Mouse (Mus musculus) R1 (cell line): Measurements from ENCODE around the gene Tsga10ip.

ENCODE experiments used
- DNase-seq: peaks from one replicate; pipeline ENCODE4 v3.0.0-alpha.2; 2018; ENCODE audit warnings: low read depth, low spot score

Tsga10ip gene

DNA sequence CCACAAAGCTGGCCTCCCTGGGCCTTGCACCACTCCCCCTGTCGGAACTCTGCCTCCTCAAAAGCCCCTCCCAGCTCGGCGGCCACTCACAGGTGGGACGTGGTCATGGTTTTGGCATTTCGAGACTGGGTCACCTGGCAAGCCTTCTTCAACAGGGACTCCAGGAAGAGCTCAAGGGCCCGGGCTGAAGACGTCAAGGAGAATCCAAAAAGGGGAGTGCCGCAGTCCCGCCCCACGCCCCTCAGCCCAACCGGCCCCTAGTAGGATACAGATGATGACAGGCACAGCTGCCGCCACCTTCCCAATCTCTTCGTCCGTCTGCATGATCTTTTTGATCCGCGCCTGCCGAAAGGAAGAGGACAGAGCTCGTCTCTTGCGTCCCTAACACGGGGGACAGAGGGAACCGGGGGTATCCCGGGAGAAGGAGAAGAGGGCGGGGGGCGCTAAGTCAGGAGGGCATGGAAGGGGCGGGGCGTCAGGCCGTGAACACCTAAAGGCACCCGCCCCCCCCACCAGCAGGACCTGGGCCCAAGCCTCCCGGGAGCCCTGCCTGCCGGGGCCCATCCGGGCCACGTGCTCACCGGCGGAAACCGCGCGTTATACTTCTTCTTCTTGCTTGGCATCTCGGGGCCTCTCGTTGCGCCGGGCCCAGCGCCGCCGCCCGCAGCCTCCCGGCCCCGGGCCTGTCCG lies 21.9 kb upstream of the Tsga10ip start:
- peak; percentile 80 for DNase-seq

DNA sequence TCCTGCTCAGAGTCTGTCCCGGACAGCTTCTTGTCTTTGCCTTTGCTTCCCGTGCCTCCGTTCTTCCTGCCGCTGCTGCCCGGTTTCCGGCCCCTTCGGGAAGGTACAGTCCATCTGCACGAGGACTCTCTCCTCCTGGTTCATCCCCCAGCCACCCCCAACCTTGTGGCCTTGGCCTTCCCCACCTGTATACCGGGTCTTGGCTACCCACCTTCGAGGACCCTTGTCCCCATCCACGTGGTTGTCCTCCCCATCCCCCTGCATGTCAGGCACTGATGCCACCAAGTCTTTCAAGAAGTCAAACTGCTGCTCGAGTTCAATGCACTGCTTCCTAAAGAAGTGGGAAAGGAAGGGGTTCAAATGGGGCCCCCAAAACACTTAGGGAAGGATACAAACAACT lies 21.2 kb upstream of the Tsga10ip start:
- no peak for DNase-seq

DNA sequence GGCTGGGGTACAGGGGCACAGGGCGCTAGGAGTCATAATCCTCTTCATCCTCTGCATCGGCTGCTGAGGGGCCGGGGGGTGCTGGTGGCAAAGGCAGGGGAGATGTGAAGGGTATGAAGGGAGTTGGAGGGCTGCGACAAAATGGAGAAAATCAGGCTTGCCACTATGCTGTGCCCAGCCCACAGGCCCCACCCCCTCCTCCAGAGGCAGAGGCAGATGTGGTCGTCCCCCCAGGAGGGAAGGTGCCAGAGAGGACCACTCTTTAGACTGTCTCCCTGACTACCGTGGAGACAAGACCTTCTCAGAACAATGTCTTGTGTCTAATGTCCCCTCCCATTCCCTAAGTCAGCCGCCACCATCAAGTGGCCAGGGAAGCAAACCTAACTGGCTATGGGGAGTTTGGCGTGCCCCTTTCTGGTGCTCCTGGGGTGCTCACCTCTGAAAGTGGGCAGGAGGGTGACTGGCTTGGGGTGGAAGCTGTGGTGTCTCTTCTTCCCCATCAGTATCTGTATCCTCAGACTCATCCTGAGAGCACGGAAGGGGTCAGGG lies 20.6 kb upstream of the Tsga10ip start:
- no peak for DNase-seq

DNA sequence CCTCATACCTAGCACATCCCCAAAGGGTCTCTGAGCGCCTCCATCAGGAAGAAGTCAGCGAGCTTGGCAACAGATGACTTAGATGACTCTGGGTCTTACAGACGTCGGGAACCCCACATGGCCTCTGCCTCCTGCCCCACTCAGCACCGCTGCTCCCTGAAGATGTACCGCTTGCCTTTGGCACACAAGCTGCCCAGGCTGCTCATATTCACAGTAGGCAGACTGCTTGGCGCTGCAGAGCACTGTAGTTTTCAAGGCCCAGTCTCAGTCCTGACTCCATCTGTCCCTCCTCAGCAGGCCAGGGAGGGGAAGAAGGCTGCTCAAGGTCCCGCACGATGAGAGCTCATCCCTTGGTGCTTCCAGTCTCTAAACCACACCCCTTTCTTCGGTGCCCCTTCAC lies 19.9 kb upstream of the Tsga10ip start:
- no peak for DNase-seq

DNA sequence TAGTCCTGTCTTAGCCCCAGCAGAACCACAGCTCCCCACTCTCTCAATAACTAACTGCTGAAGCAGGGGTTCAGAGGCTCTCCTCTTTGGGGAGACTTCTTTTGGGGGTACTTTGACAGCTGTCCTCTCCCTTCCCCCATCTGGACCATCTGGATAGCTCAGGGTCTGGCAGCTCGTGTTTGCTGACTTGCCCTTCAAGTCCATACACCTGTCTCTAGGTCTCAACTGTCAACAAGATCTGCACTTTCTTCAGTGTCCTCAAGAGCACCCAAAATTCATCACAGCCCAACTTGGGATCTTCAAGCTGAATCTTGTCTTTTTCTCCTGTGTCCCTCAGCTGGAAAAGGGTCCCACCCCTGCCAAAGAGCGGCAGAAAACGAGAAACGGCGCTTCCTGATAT lies 19.5 kb upstream of the Tsga10ip start:
- no peak for DNase-seq

DNA sequence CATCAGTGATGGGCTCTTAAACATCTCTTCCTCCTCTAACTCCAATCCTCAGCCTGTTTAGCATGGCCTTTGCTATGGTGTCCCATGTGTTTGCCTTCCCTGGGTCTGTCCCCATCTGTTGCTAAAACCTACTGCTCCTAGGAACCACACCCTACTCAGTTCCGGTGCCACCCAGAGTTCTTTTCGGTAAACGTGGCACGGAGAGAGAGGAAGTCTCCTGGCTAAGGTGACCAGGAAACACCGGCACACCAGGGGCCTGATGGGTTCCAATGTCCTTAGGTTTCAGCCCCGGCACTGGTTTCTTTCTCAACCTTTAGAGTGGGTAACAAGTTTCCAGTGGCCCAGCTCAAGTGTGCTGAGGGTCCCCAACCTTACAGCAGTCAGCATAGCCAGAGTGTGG lies 18.3 kb upstream of the Tsga10ip start:
- no peak for DNase-seq

DNA sequence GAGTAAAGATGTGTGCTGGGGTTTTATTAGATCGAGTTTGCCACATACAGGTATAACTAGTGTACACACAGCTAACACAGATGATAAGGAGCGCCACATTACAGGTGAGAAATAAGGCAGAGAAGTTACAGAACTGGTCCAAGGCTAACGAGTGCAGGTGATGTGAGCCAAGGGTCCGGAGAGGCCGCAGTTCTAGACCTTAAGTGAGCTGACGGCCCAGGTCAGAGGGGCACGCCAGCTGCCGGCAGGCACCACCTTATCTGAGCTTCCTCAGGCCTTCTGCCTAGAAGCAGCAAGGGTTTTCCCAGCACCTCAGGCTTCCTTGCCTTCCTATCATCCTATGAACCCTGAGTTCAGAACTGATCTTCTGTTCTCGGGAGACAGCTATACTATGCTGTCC lies 17.3 kb upstream of the Tsga10ip start:
- no peak for DNase-seq

DNA sequence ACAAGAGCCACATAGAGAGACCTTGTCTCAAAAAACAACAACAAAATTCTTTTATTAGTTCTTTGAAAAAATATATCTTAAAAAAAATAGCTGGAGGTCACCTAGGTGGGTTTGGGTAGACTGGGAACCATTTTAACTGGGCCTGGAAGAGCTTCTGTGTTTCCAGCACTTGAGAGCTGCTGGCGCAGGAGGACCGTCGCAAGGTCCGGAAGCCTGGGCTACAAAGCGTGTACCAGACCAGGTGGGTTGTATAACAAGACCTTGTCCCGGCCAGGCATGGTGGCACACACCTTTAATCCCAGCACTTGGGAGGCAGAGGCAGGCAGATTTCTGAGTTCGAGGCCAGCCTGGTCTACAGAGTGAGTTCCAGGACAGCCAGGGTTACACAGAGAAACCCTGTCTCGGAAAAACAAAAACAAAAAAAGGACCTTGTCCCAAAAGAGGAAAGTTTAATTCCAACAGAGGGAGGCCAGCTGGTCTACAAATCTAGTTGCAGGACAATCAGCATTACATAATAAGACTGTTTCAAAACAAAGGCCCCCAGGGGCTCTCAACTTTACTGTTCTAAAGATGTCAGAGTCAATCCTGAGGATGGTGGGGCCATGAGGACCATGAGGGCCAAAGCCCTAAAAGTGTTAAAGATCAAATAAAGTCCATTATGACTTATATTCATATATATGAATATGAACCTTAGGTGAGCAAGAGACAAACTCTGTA lies 16.6 kb upstream of the Tsga10ip start:
- no peak for DNase-seq

DNA sequence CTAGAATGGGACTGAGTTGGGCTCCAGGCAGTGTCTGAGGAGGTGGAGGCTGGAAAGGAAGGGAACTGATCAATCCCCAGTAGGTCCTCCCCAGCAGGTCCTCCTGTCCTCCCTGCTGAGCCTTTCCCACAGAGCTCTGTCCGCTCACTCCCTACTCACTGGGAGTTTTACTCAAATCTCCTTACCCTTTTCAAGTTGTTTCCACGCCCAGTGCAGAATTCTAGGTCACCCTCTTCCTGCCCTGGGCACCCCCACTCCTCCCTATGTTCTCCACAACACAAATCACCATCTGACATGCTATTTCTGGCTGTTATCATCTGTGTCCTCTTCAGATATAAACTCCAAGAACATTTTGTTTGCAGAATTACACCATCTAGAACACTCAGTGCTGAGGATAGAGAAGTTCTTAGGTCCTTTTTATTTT lies 12.2 kb upstream of the Tsga10ip start:
- DNase-seq: no peak

DNA sequence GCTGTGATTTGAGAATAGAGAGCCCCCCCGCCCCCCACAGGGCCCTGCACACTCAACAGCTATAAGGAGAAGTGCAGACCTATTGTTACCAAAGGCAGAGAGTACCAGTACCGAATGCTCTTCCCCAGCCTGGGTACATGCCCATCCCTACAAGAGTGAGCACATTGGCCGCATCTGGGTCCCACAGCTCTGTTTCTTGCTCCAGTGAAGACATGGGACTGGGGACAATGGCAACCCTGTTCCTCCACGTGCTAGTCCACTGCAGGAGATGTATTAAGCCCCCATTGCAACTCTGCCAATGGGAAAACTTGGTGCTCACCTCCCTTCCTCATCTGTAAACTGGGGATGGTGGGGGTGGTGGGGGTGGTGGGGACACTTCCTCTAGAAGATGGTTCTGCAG lies 11.5 kb upstream of the Tsga10ip start:
- DNase-seq: no peak

DNA sequence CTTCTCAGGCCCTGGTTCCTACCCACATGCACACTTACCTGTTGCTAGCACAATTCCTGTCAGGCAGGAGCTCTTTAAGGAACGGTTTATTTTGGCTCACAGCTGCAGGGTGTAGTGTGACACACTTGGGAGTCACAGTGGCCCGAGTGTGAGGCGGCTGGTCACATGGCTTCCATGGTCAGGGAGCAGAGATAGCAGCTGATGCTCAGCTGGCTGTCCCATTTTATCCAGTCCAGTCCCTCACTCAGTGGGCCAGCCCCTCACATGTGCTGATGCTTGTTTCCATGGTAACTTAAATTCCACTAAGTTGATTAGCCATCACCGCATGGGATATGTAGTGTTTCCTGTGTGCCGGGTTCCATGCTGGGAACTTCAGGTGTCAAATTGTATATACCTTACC lies 9.6 kb upstream of the Tsga10ip start:
- peak; percentile 28 for DNase-seq

DNA sequence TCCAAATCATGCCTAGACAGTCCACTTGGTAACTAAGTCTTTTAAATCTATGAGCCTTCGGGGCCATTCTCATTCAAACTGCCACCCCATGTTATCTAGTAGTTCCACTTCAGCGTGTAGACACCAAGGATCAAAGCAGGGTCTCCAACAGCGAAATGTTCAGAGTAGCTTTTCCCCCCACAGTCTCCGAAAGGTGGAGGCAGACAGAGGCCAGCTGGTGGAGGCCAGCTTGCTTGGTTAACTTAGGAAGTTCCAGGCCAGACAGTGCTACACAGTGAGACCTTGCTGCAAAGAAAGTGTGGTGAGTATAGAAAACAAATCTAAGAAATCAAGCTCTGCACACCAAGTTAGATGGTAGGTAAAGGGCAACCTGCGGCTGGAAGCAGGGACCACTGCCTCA lies 8.3 kb upstream of the Tsga10ip start:
- no peak for DNase-seq

DNA sequence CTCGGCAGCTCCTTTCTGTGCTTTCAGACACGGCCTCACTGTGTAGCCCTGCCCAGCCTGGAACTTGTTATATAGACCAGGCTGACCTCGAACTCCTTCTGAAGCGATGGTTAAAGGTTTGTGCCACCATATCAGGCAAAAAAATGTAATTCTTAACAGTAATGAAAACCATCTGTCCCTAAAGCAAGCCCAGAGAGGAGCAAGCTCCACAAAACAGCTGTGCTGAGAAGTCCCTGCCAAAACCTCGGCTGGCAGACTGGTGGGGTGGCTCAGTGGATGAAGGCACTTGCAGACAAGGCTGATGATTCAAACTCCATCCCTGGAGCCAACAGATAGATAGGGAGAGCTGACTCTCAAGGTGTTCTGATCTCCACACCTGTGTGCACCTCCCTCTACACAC lies 6.7 kb upstream of the Tsga10ip start:
- no peak for DNase-seq

DNA sequence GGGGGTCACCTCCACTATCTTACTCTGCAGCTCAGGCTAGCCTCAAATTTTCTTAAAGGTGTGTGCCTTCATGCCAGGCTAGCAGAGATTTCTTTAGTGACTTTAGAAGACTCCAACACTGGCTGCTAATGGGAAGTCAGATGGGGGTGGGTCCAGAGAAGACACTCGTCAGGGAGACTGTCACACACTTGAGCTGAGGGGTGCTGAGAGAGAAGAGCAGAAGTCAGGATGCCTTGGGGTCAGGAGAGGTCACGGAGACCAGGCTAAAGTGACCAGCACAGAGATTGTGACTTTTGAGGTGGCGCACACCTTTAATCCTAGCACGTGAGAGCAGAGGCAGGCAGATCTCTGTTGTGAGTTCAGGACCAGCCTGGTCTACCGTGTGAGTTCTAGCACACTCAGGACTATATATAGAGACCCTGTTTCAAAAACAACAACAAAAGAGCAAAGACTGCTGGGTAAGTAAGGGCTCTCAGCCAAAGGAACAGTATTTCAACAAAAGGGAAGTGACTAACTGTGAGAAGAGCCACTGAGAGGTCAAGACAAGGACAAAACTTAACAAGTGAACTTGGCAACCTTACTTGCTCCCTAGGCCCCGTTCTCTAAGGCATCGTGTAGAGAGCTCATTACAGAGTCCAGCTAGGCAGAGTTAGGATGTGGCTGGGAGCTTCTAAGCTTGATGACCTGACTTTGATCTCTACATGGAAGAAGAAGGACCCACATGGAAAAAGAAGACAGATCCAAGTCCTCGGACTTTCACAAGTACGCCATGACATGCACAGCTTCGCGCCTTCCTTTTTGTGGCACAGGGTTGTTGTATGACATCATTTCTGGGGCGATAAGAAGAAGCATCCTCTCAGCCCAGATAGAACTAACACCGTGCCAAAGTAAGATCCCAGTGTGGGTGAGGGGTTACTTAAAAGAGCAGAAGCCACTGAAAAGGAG lies 6.0 kb upstream of the Tsga10ip start:
- no peak for DNase-seq

DNA sequence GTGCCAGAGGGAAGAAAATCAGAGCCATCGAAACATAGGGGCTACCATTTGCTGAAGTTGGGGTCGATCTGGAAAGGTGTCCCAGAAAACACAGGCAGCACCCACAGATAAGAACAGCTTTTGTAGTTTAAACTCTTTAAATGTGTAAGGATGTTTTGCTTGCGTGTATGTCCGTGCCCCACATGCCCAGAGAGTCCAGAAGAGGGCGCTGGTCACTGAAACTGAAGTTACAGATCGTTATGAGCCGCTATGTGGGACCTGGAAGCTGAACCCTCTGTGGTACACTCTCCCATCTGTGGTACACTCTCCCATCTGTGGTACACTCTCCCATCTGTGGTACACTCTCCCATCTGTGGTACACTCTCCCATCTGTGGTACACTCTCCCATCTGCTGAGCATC lies 4.8 kb upstream of the Tsga10ip start:
- peak; percentile 76 for DNase-seq

DNA sequence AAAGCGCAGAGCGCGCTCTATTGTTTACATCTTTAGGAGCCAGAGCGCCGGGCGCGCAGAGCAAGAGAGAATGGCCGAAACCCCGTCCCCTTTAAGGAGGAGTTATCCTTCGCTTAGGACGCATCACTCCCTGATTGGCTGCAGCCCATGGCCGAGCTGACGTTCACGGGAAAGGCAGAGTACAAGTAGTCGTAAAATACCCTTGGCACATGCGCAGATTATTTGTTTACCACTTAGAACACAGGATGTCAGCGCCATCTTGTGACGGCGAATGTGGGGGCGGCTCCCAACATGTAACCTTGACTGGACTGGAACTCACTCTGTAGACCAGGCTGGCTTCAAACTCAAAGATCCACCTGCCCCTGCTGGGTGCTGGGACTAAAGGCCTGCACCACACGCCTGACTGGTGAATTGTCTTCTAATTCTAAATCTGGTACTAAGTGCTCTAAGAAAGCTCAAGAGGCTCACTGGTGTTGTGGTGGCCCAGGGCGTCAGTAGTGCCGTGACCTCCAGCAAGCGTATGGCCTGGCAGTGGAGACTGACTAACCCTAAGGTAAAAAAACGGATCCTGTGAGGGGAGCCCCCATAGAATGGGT lies 4.3 kb upstream of the Tsga10ip start:
- DNase-seq: peak; percentile 76

DNA sequence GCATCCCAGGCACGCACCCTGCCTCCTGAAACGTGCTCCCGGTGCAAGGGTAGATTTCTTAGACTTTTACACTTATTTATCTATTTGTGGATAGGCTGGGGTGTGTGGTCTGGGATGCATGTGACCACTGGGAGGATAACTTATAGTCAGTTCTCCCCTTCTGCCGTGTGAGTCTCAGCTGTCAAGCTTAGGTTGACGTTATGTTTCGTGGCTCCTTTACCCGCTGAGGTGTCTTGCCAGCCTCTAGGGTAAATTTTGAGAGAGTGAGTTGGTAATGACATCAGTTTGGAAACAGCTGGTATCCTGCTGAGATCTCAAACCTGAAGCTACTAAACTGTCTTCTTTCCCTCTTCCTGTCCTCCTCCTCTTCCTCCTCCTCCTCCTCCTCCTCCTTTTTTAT lies 3.6 kb upstream of the Tsga10ip start:
- DNase-seq: no peak

DNA sequence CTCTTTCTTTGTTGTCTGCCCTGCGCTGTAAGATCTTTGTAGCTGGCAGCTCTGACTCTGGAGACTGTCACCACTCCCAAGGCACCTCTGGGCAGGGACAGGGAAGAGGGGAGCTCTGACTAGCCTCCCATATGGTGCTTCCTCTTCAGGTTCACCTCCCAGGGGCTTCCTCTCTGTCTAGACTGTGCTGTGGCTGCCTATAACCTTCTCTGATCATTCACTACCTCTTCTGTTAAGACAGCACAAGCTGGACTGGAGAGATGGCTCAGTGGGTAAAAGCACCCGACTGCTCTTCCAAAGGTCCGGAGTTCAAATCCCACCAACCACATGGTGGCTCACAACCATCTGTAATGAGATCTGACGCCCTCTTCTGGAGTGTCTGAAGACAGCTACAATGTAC lies 1.3 kb downstream of the Tsga10ip start:
- DNase-seq: peak; percentile 48

DNA sequence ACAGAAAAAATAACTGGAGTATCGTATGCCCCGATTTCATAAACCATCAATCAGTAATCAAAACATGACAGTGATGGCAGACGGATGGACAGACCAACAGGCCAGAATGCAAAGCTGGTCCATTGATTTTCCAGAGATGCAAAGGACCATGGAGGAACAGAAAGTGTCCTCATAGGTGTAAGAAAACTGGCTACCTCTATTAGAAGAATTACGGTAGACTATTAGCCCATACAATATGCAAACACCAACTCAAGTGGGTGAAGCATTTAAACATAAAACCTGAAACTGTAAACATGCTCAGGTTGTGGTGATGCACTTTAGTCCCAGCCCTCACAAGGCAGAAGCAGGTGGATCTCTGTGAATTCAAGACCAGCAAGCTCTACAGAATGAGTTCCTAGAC lies 7.0 kb downstream of the Tsga10ip start:
- no peak for DNase-seq

DNA sequence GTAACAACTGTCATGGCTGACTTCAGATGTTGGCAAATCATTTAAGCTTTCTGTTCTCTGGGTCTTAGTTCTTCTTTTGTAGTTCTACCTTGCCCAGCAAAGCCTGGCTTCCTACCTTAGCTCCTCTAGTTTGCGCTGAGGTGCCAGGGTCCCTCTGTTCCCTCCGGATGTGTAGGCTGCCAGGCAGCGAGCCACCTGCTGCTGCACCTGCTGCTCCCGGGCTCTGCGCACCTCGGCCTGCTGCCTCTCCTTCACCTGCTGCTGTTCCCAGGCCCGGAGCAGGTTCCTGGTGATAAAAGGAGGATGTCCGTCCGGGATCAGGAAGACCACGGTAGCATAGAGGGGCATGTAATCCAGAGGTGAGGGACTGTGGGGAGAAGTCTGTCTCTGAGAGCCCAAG lies 8.2 kb downstream of the Tsga10ip start:
- no peak for DNase-seq

DNA sequence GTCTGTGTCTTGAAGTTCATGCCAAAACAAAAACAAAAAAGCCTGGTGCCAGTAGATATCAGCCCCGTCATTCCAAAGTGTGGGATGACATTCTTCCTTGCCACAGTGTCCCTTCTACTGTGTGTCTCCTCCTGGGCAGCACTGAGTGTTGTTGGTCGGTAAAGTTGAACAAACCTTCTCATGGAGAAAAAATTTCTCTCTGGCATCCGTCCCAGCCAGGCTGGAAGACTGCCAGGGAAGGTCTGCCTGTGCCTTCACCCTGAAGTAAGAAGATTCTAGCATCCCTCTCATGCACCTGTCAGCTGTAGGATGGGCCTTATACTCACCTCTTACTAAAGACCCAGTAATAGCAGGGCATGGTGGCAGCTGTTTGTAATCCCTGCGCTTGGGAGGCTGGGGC lies 9.4 kb downstream of the Tsga10ip start:
- no peak for DNase-seq

DNA sequence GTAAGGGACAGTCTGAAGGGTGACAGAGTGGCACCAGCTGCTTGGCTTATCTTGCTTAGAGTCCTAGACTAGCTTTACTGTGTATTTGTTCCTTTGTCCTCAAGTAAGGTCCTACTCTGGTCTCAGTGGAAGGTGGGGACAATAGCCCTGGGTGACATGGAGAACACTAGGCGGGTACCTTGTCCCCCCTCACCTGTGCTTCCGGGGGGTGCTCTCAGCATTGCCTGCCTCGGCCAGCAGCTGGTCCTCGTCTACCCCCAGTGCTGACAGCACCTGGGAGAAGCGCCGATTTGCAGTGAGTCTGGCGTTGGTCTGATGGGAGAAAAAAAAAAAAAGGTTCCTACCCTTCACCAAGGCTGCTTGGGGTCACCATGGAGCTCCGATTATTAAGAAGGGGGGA lies 11.9 kb downstream of the Tsga10ip start:
- DNase-seq: no peak
